Mouse (Mus musculus) thymus, postnatal 14 days (tissue): ENCODE data around the gene Pcsk6.
"Not testable (repeated sequence)": the region's sequence is repeated elsewhere in the genome, so short reads cannot be mapped to it uniquely, and the experiment has no call there.

Experiments
- DNase-seq: peaks from one replicate; pipeline ENCODE4 v3.0.0; 2021

Gene Pcsk6

GRCm38 (mm10) chr7:66003865-66004638 lies 142.5 kb downstream of the Pcsk6 start:
- DNase-seq = no peak

- no peak for DNase-seq
These were observed 143.5 kb downstream of the Pcsk6 start for GRCm38 (mm10) chr7:66005066-66005465.

- no peak for DNase-seq
These were observed 146.8 kb downstream of the Pcsk6 start for GRCm38 (mm10) chr7:66008161-66008891.

- DNase-seq = no peak
These were observed 147.3 kb downstream of the Pcsk6 start for GRCm38 (mm10) chr7:66008892-66009273.

- DNase-seq = no peak
These were observed 149.0 kb downstream of the Pcsk6 start for GRCm38 (mm10) chr7:66010518-66010917.

- no peak for DNase-seq
These were observed 166.2 kb downstream of the Pcsk6 start for GRCm38 (mm10) chr7:66027747-66028146.

GRCm38 (mm10) chr7:66028766-66029512 lies 167.4 kb downstream of the Pcsk6 start:
- no peak for DNase-seq

- no peak for DNase-seq
These were observed 175.3 kb downstream of the Pcsk6 start for GRCm38 (mm10) chr7:66036809-66037208.

- no peak for DNase-seq
These were observed 176.7 kb downstream of the Pcsk6 start for GRCm38 (mm10) chr7:66038261-66038660.

- no peak for DNase-seq
These were observed 177.2 kb downstream of the Pcsk6 start for GRCm38 (mm10) chr7:66038730-66039129.

GRCm38 (mm10) chr7:66040026-66040814 lies 178.7 kb downstream of the Pcsk6 start:
- no peak for DNase-seq

GRCm38 (mm10) chr7:66043552-66044459 lies 182.3 kb downstream of the Pcsk6 start, which contains the start of gene Gm45213:
Gene Gm45213 (plus strand): TSS chr7:66043602.
- peak; percentile 33 for DNase-seq

- no peak for DNase-seq
These were observed 183.1 kb downstream of the Pcsk6 start for GRCm38 (mm10) chr7:66044617-66045016.

- DNase-seq = no peak
These were observed 185.7 kb downstream of the Pcsk6 start for GRCm38 (mm10) chr7:66046921-66047918.

- DNase-seq = no peak
These were observed 186.4 kb downstream of the Pcsk6 start for GRCm38 (mm10) chr7:66047975-66048374.

GRCm38 (mm10) chr7:66048446-66049230 lies 187.1 kb downstream of the Pcsk6 start:
- DNase-seq = no peak

GRCm38 (mm10) chr7:66053946-66054483 lies 192.5 kb downstream of the Pcsk6 start:
- DNase-seq = no peak

GRCm38 (mm10) chr7:66055356-66055755 lies 193.8 kb downstream of the Pcsk6 start:
- DNase-seq = not testable (repeated sequence)

GRCm38 (mm10) chr7:66058703-66059102 lies 197.2 kb downstream of the Pcsk6 start, which contains the start of gene Snrpa1:
Gene Snrpa1 (plus strand): TSS chr7:66059003.
- no peak for DNase-seq
